Mouse (Mus musculus) heart, adult 2 months (tissue): ENCODE data around the gene Fgf13.

Experiments
- CTCF ChIP-seq: fragments of 200-600 bp; IDR thresholded peaks from 2 replicates; pipeline ENCODE4 v1.8.1; 2022; ENCODE audit warnings: antibody characterized with exemption, mild to moderate bottlenecking, moderate library complexity
- POLR2A ChIP-seq: fragments of 200-500 bp; IDR thresholded peaks from 2 replicates; pipeline ENCODE4 v1.6.1; 2011; ENCODE audit warnings: mild to moderate bottlenecking, low read depth, low read length, control low read depth; ENCODE audit not compliant: insufficient read depth

DNA sequence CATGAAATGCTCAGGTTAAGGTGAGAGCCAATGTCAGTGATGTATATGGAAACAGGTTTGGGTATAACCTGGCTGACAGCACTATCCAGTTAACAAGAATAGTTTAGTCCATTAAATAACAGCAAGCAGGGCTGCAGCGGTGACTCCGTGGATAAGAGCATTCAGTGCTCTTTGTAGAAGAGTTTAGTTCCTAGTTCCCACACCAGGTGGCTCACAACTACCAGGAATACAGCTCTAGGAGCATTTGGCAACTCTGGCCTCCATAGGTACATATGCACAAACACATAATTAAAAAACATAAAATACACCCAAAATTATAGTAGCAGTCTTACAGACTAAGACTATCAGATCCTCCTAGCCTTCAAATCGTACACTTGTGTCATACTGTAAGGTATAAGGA is 390.2 kb downstream of the Fgf13 start:
- TF ChIP-seq POLR2A (no peak), CTCF (peak; percentile 52)
